ENCODE assay signal across 11 mouse cellular contexts in genomic region chr1:38230041-38230440, GRCm38 (mm10).
"Had no signal": no experiment of that assay in that cellular context is flagged by ENCODE, and none has a peak within 500 bp of the region (broad histone marks: within the 10 kb centered on the region; RNA-seq: fewer than 3 reads in every experiment).

No protein-coding gene starts in this region.

- H3K9ac ChIP-seq: limb, embryonic 12.5 days; liver, embryonic 14.5 days; midbrain, embryonic 13.5 days; neural tube, embryonic 12.5 days had no signal

- H3K4me3 ChIP-seq: limb, embryonic 12.5 days; midbrain, embryonic 13.5 days; myocyte; neural tube, embryonic 12.5 days had no signal

- H3K27me3 ChIP-seq: limb, embryonic 12.5 days; midbrain, embryonic 13.5 days; neural tube, embryonic 12.5 days had no signal

- H3K4me1 ChIP-seq: midbrain, embryonic 13.5 days; neural tube, embryonic 12.5 days had no signal

- DNase-seq: kidney, postnatal 10 days; layer of hippocampus, adult 9-11 months; layer of hippocampus, postnatal 36 days; lung, adult 18-20 months; thymus, adult 18-20 months; thymus, postnatal 14 days had no signal

- H3K27ac ChIP-seq: limb, embryonic 12.5 days; liver, embryonic 14.5 days; midbrain, embryonic 13.5 days; neural tube, embryonic 12.5 days had no signal

- ATAC-seq: midbrain, embryonic 13.5 days had no signal

- H3K4me2 ChIP-seq: limb, embryonic 12.5 days; midbrain, embryonic 13.5 days; neural tube, embryonic 12.5 days had no signal
